Mouse (Mus musculus) lung, adult 2 months (tissue): ENCODE data around the gene Topaz1.

Experiments
- CTCF ChIP-seq: fragments of 200-500 bp; IDR thresholded peaks from 2 replicates; pipeline ENCODE4 v1.5.1; 2011; ENCODE audit warnings: mild to moderate bottlenecking, low read length, control low read depth; ENCODE audit not compliant: insufficient read depth
- POLR2A ChIP-seq: fragments of 200-500 bp; IDR thresholded peaks from 2 replicates; pipeline ENCODE4 v1.6.1; 2011; ENCODE audit warnings: low read depth, mild to moderate bottlenecking, control low read depth, low read length, borderline replicate concordance; ENCODE audit errors: extremely low read depth

GRCm38 (mm10) chr9:122846156-122846555, 99.0 kb downstream of the Topaz1 start:
- TF ChIP-seq CTCF (no peak), POLR2A (no peak)
